Mouse (Mus musculus): ENCODE measurements at regions not wholly inside any gene's neighbourhood (a gene's known extent, or its start where the extent isn't known, plus 50 kb on each side); places are given as distances from the start of the nearest gene placed in this dataset.

DNA sequence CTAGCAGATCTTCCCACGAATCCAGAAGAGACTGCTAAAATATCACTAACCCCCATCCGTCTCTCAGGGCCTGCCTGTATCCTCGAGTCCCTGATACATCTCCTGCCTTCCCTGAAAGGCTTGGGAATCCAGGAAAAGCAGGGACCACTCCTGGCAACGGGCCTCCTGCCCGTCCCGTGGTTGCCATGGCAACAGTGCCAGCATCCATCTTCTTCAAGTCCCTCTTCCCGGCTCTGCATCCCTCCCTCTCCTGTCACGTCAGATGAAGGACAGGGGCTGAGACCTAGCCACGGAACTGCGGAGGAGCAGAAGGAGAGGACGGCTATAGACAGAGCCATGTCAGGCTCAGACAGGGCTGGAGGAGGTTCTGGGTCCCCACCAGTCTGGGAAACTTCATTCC lies 222.4 kb downstream of the Cryba4 start:
- ATAC-seq (replicated peaks in 1 of 2; ENCODE audit: insufficient read depth in 1 of 2, low FRiP score in 2 of 2, low TSS enrichment in 1 of 2, low read depth in 1 of 2, poor library complexity in 2 of 2, severe bottlenecking in 2 of 2), result no peak

DNA sequence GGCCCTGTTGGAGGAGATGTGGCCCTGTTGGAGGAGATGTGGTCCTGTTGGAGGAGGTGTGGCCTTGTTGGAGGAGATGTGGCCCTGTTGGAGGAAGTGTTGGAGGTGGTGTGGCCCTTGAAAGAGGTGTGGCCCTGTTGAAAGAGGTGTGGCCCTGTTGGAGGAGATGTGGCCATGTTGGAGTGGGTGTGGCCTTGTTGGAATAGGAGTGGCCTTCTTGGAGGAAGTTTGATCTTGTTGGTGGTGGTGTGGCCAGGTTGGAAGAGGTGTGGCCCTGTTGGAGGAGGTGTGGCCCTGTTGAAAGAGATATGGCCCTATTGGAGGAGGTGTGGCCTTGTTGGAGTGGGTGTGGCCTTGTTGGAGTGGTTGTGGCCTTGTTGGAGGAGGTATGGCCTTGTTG lies 220.3 kb downstream of the Cryba4 start:
- no peak for ATAC-seq (replicated peaks in 1 of 2; ENCODE audit: insufficient read depth in 1 of 2, low FRiP score in 2 of 2, low TSS enrichment in 1 of 2, low read depth in 1 of 2, poor library complexity in 2 of 2, severe bottlenecking in 2 of 2)

DNA sequence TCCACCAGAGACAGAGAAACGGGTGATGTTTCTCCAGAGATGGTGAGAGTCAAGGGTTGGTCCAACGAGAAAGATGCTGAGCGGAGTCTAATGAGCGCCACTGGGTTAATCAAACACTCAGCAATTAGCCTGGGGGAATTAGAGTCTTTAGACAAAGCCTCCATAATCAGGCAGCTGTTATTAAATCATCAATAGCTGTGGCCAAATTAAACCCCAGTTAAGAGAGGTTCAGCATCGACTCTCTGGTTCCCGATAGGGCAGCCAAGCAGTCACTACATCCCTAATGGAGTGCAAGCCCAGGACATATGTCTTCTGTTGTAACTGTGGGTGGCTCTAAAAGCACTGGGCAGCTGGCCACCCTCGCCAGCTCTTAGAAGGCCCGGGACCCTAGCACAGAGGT lies 216.9 kb downstream of the Cryba4 start:
- no peak for ATAC-seq (replicated peaks in 1 of 2; ENCODE audit: insufficient read depth in 1 of 2, low FRiP score in 2 of 2, low TSS enrichment in 1 of 2, low read depth in 1 of 2, poor library complexity in 2 of 2, severe bottlenecking in 2 of 2)

DNA sequence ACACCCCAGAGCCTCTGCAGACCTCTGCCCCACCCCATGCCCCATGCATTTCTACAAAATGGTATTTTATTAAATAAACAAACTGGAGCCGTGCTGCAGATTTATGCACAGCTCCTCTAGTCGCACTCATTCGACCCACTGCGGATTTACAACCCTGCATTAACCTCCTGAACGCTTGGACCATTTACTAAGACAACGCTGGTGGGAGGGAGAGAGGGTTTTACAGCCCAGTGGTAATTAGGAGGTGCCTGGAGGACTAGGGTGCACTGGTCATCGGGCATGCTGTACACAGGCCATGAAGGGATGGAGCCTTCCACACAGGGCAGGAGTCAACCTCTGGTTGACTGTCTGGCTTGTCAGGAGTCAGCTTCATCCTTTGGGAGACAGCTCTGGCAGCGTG lies 215.2 kb downstream of the Cryba4 start:
- ATAC-seq (replicated peaks in 1 of 2; ENCODE audit: insufficient read depth in 1 of 2, low FRiP score in 2 of 2, low TSS enrichment in 1 of 2, low read depth in 1 of 2, poor library complexity in 2 of 2, severe bottlenecking in 2 of 2), result no peak

DNA sequence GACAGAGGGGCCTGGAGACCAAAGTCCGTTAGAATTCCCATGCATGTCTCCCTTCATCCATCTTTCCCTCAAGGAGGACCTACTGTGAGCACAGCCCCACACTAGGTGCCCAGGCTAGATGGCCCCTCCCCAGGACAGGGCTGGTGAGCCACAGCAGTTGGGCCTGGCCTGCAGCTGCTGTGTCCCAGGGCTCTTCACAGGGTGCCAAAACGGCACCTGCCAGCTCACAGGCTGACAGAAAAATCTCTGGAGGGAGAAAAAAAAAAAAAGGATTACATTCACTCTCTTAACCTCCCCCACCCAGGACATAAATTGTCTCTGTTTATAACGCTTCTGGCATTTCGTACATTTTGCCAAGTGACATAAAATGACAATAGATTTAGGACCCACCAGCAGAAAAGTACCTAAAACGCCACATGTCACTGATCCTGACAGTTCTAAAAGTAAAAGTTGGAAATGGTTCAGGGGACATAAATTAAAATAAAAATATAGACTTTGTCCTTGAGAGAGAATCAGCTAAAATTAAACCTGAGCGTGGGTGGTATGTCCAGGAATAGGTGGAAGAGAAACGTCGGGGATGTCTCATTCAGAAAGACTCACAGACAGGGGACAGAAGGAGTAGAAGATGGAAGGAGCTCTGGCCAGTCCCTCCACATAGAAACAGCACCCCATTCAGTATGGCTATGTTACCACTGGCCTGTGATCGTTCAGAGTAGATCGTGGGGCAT lies 212.5 kb downstream of the Cryba4 start:
- no peak for ATAC-seq (replicated peaks in 1 of 2; ENCODE audit: insufficient read depth in 1 of 2, low FRiP score in 2 of 2, low TSS enrichment in 1 of 2, low read depth in 1 of 2, poor library complexity in 2 of 2, severe bottlenecking in 2 of 2)

DNA sequence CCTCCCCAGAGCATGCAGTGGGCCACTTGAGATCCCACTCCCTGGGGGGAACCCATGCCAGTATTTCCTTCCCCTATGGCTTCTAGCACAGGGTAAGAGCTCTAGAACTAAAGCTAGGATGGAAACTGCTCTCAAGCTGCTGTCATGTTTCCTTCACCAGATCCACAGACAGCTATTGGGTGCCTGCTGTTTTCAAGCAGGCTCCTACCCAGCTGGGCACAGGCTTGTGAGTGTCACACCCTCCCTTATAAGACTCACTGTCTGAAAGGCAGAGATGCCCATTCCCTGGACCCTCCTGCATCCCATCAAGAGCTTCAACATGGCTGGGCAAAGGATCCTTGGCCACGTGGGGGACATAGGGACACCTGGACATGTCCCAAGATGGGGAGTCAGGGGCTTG lies 211.6 kb downstream of the Cryba4 start:
- ATAC-seq (replicated peaks in 1 of 2; ENCODE audit: insufficient read depth in 1 of 2, low FRiP score in 2 of 2, low TSS enrichment in 1 of 2, low read depth in 1 of 2, poor library complexity in 2 of 2, severe bottlenecking in 2 of 2), result no peak

DNA sequence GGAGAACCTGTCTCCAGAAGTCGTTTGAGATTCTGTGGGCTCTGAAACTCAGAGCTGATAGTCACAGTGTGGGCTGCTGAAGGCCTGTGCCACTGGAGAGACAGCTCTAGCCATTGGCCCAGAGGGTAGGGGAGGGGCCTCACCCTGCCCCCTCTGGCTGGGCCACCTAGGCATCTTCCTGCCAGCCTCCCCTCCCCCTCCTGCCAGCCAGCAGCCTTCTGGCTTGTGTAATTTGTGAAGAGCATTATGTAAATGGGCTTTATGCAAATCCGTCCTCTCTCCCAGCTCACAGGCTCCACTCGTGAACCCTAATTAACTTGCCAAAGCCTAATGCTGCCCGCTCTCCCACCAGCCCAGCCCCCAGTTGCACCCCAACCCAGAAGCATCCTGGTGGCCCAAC lies 211.0 kb downstream of the Cryba4 start:
- no peak for ATAC-seq (replicated peaks in 1 of 2; ENCODE audit: insufficient read depth in 1 of 2, low FRiP score in 2 of 2, low TSS enrichment in 1 of 2, low read depth in 1 of 2, poor library complexity in 2 of 2, severe bottlenecking in 2 of 2)

DNA sequence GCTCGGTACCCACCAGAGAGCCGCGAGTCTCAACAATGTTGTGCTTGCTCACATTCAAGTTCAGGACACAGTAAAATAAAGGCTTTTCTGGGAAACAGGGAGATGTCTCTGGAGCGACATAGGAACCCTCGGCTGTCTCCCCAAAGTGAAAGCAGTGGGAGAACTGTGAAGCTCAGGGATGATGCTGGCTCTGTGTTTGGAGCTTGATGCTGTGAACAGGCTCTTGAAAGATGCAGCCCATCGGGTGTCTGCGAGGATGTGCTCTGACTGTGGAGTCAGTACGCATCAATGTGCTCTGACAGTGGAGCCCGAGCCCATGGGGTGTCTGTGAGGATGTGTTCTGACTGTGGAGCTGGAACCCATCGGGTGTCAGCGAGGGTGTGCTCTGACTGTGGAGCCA lies 210.1 kb downstream of the Cryba4 start:
- ATAC-seq (replicated peaks in 1 of 2; ENCODE audit: insufficient read depth in 1 of 2, low FRiP score in 2 of 2, low TSS enrichment in 1 of 2, low read depth in 1 of 2, poor library complexity in 2 of 2, severe bottlenecking in 2 of 2), result no peak

DNA sequence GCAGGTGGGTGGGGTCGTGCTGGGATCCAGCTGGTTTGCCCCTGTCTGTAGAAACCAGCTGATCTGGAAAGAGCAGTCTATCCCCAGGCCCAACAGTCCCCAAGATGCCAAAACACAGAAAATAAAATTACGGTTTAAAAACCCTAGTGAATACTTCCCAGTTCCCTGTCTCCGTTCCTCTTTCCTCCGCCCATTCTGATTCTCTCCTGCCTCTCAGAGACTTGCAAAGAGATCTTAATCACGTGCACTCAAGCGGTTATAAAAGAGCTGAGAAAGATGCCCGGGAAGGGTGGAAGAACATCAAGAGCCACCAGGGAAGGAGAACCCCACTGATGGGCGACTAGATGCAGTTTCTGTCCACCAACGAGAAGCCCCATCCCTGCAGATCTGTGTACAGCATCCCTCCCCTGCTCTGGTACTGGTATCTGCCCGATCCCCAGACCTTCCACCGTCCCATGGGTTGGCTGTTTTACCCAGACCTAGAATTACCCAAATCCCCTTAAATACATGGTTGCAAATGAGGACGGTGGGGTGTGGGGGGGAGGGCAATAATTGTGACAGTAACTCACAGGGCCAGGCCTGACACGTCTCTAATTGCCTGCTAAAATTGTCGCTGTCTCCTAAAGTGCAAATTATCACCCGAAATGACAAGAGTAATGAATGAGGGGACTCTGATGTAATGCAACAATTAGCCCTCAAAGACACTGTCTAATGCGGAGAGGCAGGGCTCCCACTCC lies 202.1 kb downstream of the Cryba4 start:
- ATAC-seq (replicated peaks in 1 of 2; ENCODE audit: insufficient read depth in 1 of 2, low FRiP score in 2 of 2, low TSS enrichment in 1 of 2, low read depth in 1 of 2, poor library complexity in 2 of 2, severe bottlenecking in 2 of 2), result no peak

DNA sequence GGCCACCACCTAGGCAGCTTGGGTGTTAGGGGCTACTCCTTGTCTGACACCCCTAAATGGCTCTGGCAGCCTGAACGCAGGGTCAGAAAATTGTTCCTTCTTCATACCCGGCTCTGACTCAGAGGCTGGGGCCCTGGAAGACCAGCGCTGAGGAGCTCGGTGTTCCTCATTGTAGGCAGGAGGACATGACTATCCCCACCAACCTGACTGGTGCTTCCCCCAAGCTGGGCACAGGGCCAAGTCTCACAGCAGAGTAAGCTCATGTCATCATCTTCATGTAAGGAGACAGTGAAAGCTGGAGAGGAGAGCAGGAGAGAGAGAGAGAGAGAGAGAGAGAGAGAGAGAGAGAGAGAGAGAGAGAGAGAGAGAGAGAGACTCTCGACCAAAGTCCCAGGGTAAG lies 201.4 kb downstream of the Cryba4 start:
- no peak for ATAC-seq (replicated peaks in 1 of 2; ENCODE audit: insufficient read depth in 1 of 2, low FRiP score in 2 of 2, low TSS enrichment in 1 of 2, low read depth in 1 of 2, poor library complexity in 2 of 2, severe bottlenecking in 2 of 2)

DNA sequence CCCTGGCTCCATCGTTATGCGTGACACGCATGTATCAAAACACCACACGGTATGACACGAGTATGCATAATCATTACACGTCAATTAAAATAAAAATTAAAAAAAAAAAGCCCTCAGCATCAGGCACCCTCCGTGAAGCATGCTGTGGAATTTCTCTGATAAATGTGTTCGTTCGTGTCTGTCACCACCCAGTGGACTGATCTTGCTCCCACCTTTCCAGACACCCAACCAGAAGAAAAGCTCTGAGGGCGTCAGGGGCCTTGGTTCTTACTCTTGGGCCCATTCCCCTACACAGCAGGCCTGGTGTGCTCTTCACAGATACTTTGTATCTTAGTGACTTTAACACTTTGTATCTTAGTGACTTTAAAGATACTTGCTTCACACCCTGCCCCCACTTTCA lies 200.5 kb downstream of the Cryba4 start:
- ATAC-seq (replicated peaks in 1 of 2; ENCODE audit: insufficient read depth in 1 of 2, low FRiP score in 2 of 2, low TSS enrichment in 1 of 2, low read depth in 1 of 2, poor library complexity in 2 of 2, severe bottlenecking in 2 of 2), result no peak

DNA sequence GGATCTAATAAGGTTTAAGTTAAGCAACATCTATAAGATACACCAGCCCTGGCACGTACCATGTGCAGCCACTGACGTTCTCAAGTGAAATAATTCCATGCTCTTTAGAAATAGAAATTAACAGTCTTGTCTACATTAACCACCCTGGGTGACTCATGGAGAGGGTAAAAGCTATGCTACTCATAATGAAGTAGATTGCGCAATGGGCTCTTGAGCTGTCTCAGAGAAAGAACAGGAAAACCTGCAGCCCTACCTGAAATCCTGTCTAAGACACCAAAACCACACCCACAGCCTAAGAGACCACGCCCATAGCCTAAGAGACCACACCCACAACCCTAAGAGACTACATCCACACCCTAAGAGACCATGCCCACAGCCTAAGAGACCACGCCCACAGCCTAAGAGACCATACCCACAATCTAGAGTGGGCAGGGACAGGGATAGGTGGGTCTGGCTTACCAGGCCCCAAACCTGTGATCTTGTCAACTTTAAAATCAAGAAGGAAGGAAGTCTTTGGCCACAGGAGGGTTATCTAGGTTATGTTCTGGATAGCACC lies 198.6 kb downstream of the Cryba4 start:
- no peak for ATAC-seq (replicated peaks in 1 of 2; ENCODE audit: insufficient read depth in 1 of 2, low FRiP score in 2 of 2, low TSS enrichment in 1 of 2, low read depth in 1 of 2, poor library complexity in 2 of 2, severe bottlenecking in 2 of 2)

DNA sequence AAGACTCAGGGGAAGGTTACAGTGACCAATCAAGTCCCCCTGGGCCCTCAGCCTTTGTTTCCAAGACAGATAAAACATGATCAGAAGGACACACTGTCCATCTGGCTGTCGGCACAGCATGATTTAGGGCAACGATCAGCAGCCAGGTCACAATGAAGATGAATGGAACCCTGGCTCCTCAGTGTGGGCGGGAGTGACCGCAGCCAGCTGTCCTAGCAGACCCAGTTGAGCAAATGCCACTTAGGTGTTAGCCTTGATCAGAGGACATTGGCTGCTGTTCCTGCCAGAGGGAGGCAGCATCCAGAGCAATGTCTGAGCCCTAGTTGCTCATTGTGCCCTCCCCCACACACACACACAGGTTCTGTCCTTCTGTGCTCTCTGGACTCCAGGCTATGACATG lies 197.3 kb downstream of the Cryba4 start:
- no peak for ATAC-seq (replicated peaks in 1 of 2; ENCODE audit: insufficient read depth in 1 of 2, low FRiP score in 2 of 2, low TSS enrichment in 1 of 2, low read depth in 1 of 2, poor library complexity in 2 of 2, severe bottlenecking in 2 of 2)

DNA sequence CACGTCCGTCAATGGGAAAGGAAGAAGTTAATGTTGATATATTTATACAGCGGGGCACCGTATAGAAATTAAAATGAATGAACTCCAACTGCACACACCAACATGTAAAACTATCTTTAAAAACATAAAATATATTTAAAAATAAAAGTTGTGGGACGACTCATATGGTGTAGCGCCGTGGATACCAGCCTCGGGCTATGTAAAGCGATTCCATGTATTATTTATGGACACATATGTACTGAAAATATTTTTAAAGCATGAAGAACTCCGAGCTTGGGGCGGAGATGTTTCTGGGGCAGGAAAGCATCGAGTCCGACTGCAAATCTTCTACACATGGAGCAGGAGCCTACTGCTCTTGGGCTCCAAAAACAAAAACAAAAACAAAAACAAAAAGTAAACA lies 182.4 kb downstream of the Cryba4 start:
- ATAC-seq (replicated peaks in 1 of 2; ENCODE audit: insufficient read depth in 1 of 2, low FRiP score in 2 of 2, low TSS enrichment in 1 of 2, low read depth in 1 of 2, poor library complexity in 2 of 2, severe bottlenecking in 2 of 2), result no peak

DNA sequence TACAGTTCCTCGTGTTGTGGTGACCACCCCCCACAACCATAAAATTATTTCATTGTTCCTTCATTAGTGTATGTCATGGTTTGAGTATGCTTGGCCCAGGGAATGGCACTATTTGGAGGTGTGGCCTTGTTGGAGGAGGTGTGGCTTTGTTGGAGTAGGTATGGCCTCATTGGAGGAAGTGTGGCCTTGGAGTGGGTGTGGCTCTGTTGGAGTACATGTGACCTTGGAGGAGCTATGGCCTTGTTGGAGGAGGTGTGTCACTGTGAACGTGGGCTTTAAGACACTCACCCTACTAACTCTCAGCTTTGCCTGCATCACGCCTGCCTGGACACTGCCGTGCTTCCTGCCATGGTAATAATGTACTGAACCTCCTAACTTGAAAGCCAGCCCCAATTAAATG lies 179.9 kb downstream of the Cryba4 start:
- no peak for ATAC-seq (replicated peaks in 1 of 2; ENCODE audit: insufficient read depth in 1 of 2, low FRiP score in 2 of 2, low TSS enrichment in 1 of 2, low read depth in 1 of 2, poor library complexity in 2 of 2, severe bottlenecking in 2 of 2)

DNA sequence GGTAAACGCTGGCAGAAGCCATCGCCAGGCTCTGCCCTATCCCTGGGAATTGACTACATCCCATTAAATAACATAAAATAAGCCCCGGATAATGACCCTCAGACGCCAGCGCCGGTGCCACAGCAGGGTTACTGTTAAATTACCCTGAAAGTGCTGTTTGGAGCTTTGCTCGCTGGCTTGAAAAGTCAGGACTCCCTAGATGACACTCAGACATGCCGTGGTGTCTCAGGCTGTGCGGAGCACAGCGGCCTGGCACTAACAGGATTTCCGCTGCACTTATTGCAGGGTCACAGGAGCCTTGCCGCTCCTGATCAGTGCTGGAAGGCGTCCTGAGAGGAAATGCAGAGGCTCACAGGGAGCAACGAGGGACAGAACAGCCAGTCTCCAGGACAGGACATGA lies 175.2 kb downstream of the Cryba4 start:
- no peak for ATAC-seq (replicated peaks in 1 of 2; ENCODE audit: insufficient read depth in 1 of 2, low FRiP score in 2 of 2, low TSS enrichment in 1 of 2, low read depth in 1 of 2, poor library complexity in 2 of 2, severe bottlenecking in 2 of 2)

DNA sequence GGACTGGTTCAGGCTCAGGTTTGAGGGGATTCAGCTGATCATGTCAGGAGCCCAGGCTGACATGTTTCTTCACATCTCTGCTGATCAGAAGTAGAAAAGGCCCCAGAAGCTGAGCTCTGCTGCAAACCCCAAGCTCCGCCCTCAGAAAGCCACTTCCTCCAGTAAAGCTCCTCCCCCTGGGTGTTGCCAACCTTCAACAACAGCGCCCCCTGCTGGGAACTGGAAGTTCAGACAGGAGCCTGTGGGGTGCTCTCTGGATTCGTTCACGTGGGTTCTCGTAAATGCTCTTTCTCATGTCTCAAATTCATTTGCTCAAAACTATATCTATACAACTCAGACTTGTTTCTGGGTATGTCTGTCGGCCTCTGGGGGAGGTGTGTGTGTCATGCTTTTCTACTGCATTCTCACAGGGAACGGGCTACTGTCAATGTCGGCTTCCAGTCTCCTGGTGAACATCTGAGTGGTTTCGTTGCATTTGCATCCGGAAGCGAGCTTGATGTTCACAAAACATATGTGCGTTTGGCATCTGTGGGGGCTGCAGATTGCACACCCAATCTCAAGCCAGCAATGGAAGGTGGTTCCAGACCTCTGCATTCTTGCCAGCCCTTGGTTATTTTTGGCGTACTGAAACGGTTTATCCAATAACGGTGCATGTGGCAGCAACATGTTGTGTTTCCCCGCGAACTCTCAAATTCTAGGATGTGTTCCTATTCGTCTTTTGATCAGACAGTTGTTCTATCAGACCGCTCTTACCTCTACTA lies 174.3 kb downstream of the Cryba4 start:
- ATAC-seq (replicated peaks in 1 of 2; ENCODE audit: insufficient read depth in 1 of 2, low FRiP score in 2 of 2, low TSS enrichment in 1 of 2, low read depth in 1 of 2, poor library complexity in 2 of 2, severe bottlenecking in 2 of 2), result no peak

DNA sequence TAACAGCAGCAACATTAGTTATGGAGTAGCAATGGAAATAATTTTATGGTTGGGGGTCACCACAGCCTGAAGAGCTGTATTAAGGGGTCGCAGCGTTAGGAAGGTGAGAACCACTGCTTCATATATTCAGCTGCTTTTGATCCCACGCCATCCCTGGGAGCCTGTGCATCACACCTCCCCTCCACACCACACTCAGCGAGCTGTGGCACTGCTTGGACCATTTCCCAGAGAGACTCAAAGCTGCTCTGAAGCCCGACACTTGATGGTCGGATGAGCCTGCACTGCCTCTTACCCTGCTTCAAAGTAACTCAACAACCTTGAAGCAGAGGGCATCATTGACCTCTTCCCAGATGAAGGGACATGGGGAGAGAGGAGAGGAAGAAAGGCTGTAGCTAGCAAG lies 171.3 kb downstream of the Cryba4 start:
- no peak for ATAC-seq (replicated peaks in 1 of 2; ENCODE audit: insufficient read depth in 1 of 2, low FRiP score in 2 of 2, low TSS enrichment in 1 of 2, low read depth in 1 of 2, poor library complexity in 2 of 2, severe bottlenecking in 2 of 2)

Measured in hematopoietic stem cell, adult 5-6 weeks (primary cell).